Mouse (Mus musculus) C2C12 (cell line): ENCODE measurements around the gene Spdye4a.

Experiments
- CTCF ChIP-seq: IDR thresholded peaks from one replicate; pipeline ENCODE4 v1.5.1; 2011; ENCODE audit not compliant: control insufficient read depth, insufficient read depth, insufficient read length
- FOSL1 ChIP-seq: IDR thresholded peaks from one replicate; pipeline ENCODE4 v1.8.0; 2011; ENCODE audit warnings: mild to moderate bottlenecking, low read length; ENCODE audit not compliant: poor library complexity, insufficient read depth, severe bottlenecking
- MYOD1 ChIP-seq: IDR thresholded peaks from one replicate; pipeline ENCODE4 v1.6.1; 2011; ENCODE audit warnings: low read depth; ENCODE audit not compliant: control insufficient read depth, insufficient read length
- USF1 ChIP-seq: IDR thresholded peaks from one replicate; pipeline ENCODE4 v1.6.1; 2011; ENCODE audit warnings: low read depth, mild to moderate bottlenecking, control low read depth, moderate library complexity

DNA sequence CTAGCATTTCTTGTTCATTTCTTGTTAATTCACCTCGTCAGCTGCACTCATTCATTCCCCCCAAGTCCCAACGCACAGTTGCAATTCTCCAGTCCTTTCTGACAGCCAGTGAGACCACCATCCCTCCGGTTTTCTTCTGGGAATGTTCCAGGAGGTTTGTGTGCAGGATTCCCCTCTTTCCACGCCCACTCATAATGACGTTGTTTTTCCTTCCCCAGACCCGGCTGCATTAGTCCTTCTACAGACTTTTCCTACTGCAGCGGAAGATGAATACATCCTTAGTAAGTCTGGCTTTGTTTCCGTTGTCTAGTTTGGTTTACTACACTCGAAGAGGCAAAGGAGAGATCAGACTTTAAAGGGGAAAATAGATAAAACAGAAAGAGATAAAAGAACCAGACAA, 9.3 kb upstream of the Spdye4a start:
- TF ChIP-seq CTCF (no peak), MYOD1 (no peak), USF1 (no peak), FOSL1 (no peak)
